Mouse (Mus musculus) forebrain, embryonic 13.5 days (tissue): ENCODE results near the gene Gm10521. TPM values are rescaled to one million over a fixed set of nuclear protein-coding genes. Genes with fewer than 3 reads are reported as not detected.

ENCODE experiments used
- ATAC-seq: fragments of 200-750 bp; cut with Nextera tagmentation; 2 replicates; pipeline ENCODE4 v1.8.0; 2017
- H3K27ac ChIP-seq: fragments of 300-500 bp; sonication (generic); 2 replicates; pipeline ENCODE4 v1.5.1; 2015; ENCODE audit warnings: inconsistent platforms, mild to moderate bottlenecking, moderate library complexity
- H3K27me3 ChIP-seq: fragments of 300-500 bp; sonication (generic); 2 replicates; pipeline ENCODE4 v1.6.1; 2015; ENCODE audit warnings: mild to moderate bottlenecking, inconsistent platforms
- H3K36me3 ChIP-seq: fragments of 300-500 bp; sonication (generic); 2 replicates; pipeline ENCODE4 v1.6.1; 2015; ENCODE audit warnings: mild to moderate bottlenecking, inconsistent platforms; ENCODE audit not compliant: poor library complexity, severe bottlenecking
- H3K4me1 ChIP-seq: fragments of 300-500 bp; sonication (generic); 2 replicates; pipeline ENCODE4 v1.6.1; 2015; ENCODE audit warnings: inconsistent platforms
- H3K4me2 ChIP-seq: fragments of 300-500 bp; sonication (generic); 2 replicates; pipeline ENCODE4 v1.6.1; 2015; ENCODE audit warnings: inconsistent platforms, mild to moderate bottlenecking, moderate library complexity
- H3K4me3 ChIP-seq: fragments of 300-500 bp; sonication (generic); 2 replicates; pipeline ENCODE4 v1.5.1; 2015; ENCODE audit warnings: mild to moderate bottlenecking, inconsistent platforms
- H3K9ac ChIP-seq: fragments of 300-500 bp; sonication (generic); 2 replicates; pipeline ENCODE4 v1.6.1; 2015; ENCODE audit warnings: mild to moderate bottlenecking, inconsistent platforms
- H3K9me3 ChIP-seq: fragments of 300-500 bp; sonication (generic); replicated peaks from 2 replicates; pipeline ENCODE4 v1.6.1; 2016; ENCODE audit warnings: inconsistent platforms
- WGBS: fragments of 180-500 bp; shearing (Covaris S2); methylation state at CpG from one replicate; pipeline ENCODE4 v1.1.7; 2015; 5-methylcytosine and 5-hydroxymethylcytosine counted together
- polyA plus RNA-seq: library from polyadenylated mRNA; unstranded; fragments of >200 nt; fragmentation: Nextera tagmentation; extraction: Ambion mirVana; gene quantifications from 2 replicates; pipeline ENCODE4 v1.2.1, GENCODE M21; 2015

Gm10521 gene
- polyA plus RNA-seq, 1 experiment from 2014 or later: not detected

DNA sequence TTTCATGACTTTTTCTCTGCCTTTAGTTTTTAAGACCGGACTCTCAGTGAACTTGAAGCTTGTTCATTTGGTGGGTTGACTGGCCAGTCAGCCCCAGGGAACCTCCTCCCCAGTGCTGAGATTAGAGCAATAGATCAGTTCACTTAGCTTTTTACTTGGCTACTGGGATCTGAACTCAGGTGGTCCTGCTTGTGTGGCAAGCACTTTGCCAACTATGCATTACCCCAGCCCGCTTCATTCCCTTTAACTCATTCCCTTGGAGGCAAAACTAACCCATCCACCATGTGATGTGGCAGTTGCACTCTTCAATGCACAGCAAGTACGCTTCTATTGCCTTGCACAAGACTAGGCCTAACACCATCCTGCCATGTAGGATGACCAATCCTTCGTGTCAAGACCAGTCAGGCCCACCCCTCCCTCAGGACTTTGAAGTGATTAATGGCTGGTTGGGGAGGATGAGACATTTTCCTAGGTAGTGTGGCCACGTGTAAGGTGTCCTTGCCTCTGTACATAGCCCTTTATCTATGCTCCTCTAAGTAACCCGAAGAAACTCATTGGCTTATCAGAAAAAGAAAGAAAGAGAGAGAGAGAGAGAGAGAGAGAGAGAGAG, 24.5 kb downstream of the Gm10521 start:
- H3K4me1 ChIP-seq: no peaks in the 10 kb centered on the region
- 86% methylated on average over 6 of the region's 6 CpGs for WGBS
- H3K27me3 ChIP-seq: no peaks in the 10 kb centered on the region
- no peaks in the 10 kb centered on the region for H3K36me3 ChIP-seq
- no peaks in the 10 kb centered on the region for H3K9me3 ChIP-seq
- no peak for ATAC-seq
- no peak overlapping the region for H3K27ac ChIP-seq
- H3K4me2 ChIP-seq: no peak overlapping the region
- H3K4me3 ChIP-seq: no peak overlapping the region
- H3K9ac ChIP-seq: no peak overlapping the region

GRCm38 (mm10) chr1:171920989-171921621, 25.6 kb downstream of the Gm10521 start:
- H3K9me3 ChIP-seq: no peaks in the 10 kb centered on the region

GRCm38 (mm10) chr1:171921641-171922040, 26.2 kb downstream of the Gm10521 start:
- no peaks in the 10 kb centered on the region for H3K27me3 ChIP-seq
- no peak overlapping the region for H3K4me3 ChIP-seq
- 73% methylated on average over 2 of the region's 2 CpGs for WGBS
- no peaks in the 10 kb centered on the region for H3K4me1 ChIP-seq
- no peak overlapping the region for H3K4me2 ChIP-seq
- H3K36me3 ChIP-seq: no peaks in the 10 kb centered on the region
- no peaks in the 10 kb centered on the region for H3K9me3 ChIP-seq
- H3K9ac ChIP-seq: no peak overlapping the region
- no peak for ATAC-seq
- H3K27ac ChIP-seq: no peak overlapping the region

More at GRCm38 (mm10) chr1:171920989-171921621, 25.6 kb downstream of the Gm10521 start:
- no peak for ATAC-seq
- Histone ChIP-seq H3K36me3 (no peaks in the 10 kb centered on the region), H3K9ac (no peak overlapping the region), H3K27ac (no peak overlapping the region), H3K4me2 (no peak overlapping the region), H3K4me1 (no peaks in the 10 kb centered on the region), H3K27me3 (no peaks in the 10 kb centered on the region), H3K4me3 (no peak overlapping the region)
- 93% methylated on average over 9 of the region's 9 CpGs for WGBS

GRCm38 (mm10) chr1:171922844-171923243, 27.4 kb downstream of the Gm10521 start:
- no peak overlapping the region for H3K4me2 ChIP-seq
- H3K27ac ChIP-seq: no peak overlapping the region
- no peaks in the 10 kb centered on the region for H3K9me3 ChIP-seq
- no peaks in the 10 kb centered on the region for H3K4me1 ChIP-seq
- H3K9ac ChIP-seq: no peak overlapping the region
- H3K36me3 ChIP-seq: no peaks in the 10 kb centered on the region
- H3K4me3 ChIP-seq: no peak overlapping the region
- no peaks in the 10 kb centered on the region for H3K27me3 ChIP-seq
- ATAC-seq: no peak
- WGBS: 93% methylated on average over 5 of the region's 5 CpGs

- Histone ChIP-seq H3K9ac (no peak overlapping the region), H3K27ac (no peak overlapping the region), H3K4me1 (no peaks in the 10 kb centered on the region), H3K4me2 (no peak overlapping the region), H3K4me3 (no peak overlapping the region), H3K27me3 (no peaks in the 10 kb centered on the region), H3K9me3 (no peaks in the 10 kb centered on the region), H3K36me3 (no peaks in the 10 kb centered on the region)
- no peak for ATAC-seq
- WGBS: 85% methylated on average over 3 of the region's 3 CpGs
These were observed 29.4 kb downstream of the Gm10521 start for GRCm38 (mm10) chr1:171924900-171925299.

DNA sequence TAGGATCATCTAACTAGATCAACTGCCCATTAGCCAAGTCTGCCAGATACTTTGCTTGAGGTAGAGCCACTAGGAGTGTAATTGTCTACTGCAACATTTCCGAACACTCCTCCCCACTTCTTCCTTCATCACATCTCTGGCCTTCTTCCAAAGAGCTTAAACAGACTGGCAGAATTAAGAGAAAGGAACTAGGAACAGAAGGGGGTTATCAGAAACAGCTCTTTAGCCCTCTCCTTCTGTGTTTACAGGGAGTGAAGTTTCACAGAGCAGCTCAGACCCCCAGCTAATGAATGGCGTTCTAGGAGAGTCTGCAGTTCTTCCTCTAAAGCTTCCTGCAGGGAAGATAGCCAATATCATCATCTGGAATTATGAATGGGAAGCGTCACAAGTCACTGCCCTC, 38.4 kb downstream of the Gm10521 start:
- H3K9me3 ChIP-seq: no peaks in the 10 kb centered on the region

GRCm38 (mm10) chr1:171938952-171939948, 43.8 kb downstream of the Gm10521 start:
- WGBS: 85% methylated on average over 14 of the region's 14 CpGs
- ATAC-seq: no peak

More for the DNA sequence above, 38.4 kb downstream of the Gm10521 start:
- 60% methylated on average over 3 of the region's 3 CpGs for WGBS
- Histone ChIP-seq H3K4me1 (no peaks in the 10 kb centered on the region; the same call in 1 of the 2 replicates), H3K36me3 (no peaks in the 10 kb centered on the region), H3K9ac (no peak overlapping the region), H3K4me2 (no peak overlapping the region), H3K27me3 (no peaks in the 10 kb centered on the region), H3K27ac (no peak overlapping the region), H3K4me3 (no peak overlapping the region)
- no peak for ATAC-seq

DNA sequence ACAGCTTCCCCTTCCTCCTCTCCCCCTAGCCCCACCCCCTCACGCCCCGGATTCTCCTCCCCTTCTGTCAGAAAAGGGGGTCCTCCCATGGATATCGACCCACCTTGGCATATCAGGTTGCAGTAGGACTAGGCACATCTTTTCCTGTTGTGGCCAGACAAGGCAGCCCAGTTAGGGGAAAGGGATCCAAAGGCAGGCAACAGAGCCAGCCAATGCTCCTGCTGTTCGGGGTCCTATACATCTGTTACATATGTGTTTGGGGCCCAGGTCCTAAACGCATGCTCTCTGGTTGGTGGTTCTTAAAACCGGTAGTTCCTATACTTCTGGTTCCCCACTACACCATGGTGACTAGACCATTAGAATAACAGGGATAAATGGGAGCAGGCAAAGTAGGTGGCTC, 45.2 kb downstream of the Gm10521 start:
- H3K9me3 ChIP-seq: no peaks in the 10 kb centered on the region
- 85% methylated on average over 6 of the region's 6 CpGs for WGBS
- no peak for ATAC-seq

More at GRCm38 (mm10) chr1:171938952-171939948, 43.8 kb downstream of the Gm10521 start:
- H3K4me1 ChIP-seq: no peaks in the 10 kb centered on the region
- H3K27ac ChIP-seq: no peak overlapping the region
- H3K27me3 ChIP-seq: no peaks in the 10 kb centered on the region
- no peak overlapping the region for H3K9ac ChIP-seq
- H3K36me3 ChIP-seq: no peaks in the 10 kb centered on the region
- H3K4me3 ChIP-seq: no peak overlapping the region
- H3K4me2 ChIP-seq: no peak overlapping the region
- H3K9me3 ChIP-seq: no peaks in the 10 kb centered on the region

DNA sequence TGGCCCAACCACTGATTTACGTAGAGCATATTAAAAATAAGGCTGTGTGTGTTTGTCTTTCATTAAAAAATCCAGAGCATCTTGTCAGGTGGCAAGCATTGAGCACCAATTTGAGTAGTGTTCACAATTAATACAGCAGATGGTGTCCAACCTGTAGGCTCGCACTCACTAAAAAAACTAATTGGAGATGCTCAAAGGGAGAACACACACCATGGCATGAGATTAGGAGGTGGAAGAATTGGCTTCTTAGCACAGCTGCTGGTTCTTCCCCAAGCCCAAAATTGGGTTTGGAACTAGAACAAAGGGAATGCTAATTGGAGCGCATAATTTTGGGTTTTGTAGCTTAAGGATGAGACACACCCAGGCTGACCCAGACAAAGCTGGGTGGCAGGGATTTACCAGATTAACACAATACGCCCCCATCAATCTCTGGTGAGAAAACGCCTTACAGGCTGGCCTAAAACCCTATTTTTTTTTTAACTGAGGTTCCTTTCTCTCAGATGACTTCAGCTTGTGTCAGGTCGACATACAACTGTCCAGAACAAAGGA, 51.1 kb downstream of the Gm10521 start:
- Histone ChIP-seq H3K9me3 (no peaks in the 10 kb centered on the region), H3K27ac (no peak overlapping the region), H3K27me3 (no peaks in the 10 kb centered on the region), H3K4me1 (0 out of 2 replicates have a peak, but pooled peaks cover 7% of the 10 kb centered on the region), H3K4me2 (no peak overlapping the region), H3K4me3 (no peak overlapping the region), H3K36me3 (no peaks in the 10 kb centered on the region), H3K9ac (no peak overlapping the region)
- peak; percentile 75; the same call in 1 of the 2 replicates for ATAC-seq
- 39% methylated on average over 6 of the region's 6 CpGs for WGBS

More for the DNA sequence above, 45.2 kb downstream of the Gm10521 start:
- no peaks in the 10 kb centered on the region for H3K27me3 ChIP-seq
- no peak overlapping the region for H3K4me2 ChIP-seq
- H3K36me3 ChIP-seq: no peaks in the 10 kb centered on the region
- H3K4me1 ChIP-seq: no peaks in the 10 kb centered on the region
- H3K27ac ChIP-seq: no peak overlapping the region
- H3K9ac ChIP-seq: no peak overlapping the region
- no peak overlapping the region for H3K4me3 ChIP-seq
